Mouse (Mus musculus): ENCODE results near the gene Haao. TPM values are rescaled to one million over a fixed set of nuclear protein-coding genes. Genes with fewer than 3 reads are reported as not detected.
"Not testable (repeated sequence)": the region's sequence is repeated elsewhere in the genome, so short reads cannot be mapped to it uniquely, and the experiment has no call there.

Haao gene
- polyA plus RNA-seq, 1 experiment from 2014 or later = 0.91 TPM

DNA sequence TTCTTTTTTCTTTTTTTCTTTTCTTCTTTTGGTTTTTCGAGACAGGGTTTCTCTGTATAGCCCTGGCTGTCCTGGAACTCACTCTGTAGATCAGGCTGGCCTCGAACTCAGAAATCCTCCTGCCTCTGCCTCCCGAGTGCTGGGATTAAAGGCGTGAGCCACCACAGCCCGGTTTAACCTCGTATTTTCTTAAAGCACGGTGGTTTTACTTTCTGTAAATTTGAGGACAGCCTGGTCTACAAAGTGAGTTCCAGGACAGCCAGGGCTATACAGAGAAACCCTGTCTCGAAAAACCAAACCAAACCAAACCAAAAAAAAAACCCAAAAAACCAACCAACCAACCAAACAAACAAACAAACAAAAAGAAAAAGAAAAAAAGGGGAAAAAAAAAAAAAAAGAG is 13.2 kb upstream of the Haao start:
- Histone ChIP-seq H3K4me3 (ENCODE audit: low read depth, low read length) (peak overlapping the region; percentile 66), H3K4me2 (ENCODE audit: low read depth, severe bottlenecking) (peak overlapping the region; percentile 72; the same call in 1 of the 2 replicates)
- ATAC-seq (ENCODE audit: insufficient number of reproducible peaks, low FRiP score, low TSS enrichment, low read depth); H3K4me1 ChIP-seq (ENCODE audit: control insufficient read depth, insufficient read depth, low read length); H3K27me3 ChIP-seq (ENCODE audit: control insufficient read depth, insufficient read depth, low read length); H3K27ac ChIP-seq (replicated peaks; ENCODE audit: low read depth, low read length); H3K9me3 ChIP-seq (ENCODE audit: control insufficient read depth, low read length); H3K36me3 ChIP-seq (ENCODE audit: control insufficient read depth, insufficient read depth, low read length); DNase-seq (ENCODE audit: low spot score); H3K9ac ChIP-seq (ENCODE audit: low read length): not testable (repeated sequence)
- 60% methylated on average over 8 of the region's 8 CpGs for WGBS

DNA sequence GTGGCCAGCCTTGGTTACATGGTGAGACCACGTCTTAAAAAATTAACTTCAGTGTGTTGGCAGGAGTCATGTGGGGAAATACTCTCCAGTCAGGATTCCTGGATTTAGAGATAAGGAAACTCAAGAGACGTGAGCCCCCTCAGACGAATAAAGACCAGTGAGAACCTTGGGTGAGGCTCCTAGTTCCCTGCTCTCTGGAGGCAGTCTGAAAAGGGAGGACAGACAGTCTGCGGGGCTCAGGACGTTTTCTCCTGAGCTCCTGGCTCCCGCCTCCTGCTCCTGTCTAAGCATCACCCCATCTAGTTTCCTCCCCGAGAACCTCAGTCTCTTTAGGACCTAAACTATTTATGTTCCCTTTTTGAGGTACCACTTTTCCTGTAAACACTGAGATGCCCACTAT is 12.5 kb upstream of the Haao start:
- DNase-seq (ENCODE audit: low spot score) = no peak
- 83% methylated on average over 7 of the region's 7 CpGs for WGBS

DNA sequence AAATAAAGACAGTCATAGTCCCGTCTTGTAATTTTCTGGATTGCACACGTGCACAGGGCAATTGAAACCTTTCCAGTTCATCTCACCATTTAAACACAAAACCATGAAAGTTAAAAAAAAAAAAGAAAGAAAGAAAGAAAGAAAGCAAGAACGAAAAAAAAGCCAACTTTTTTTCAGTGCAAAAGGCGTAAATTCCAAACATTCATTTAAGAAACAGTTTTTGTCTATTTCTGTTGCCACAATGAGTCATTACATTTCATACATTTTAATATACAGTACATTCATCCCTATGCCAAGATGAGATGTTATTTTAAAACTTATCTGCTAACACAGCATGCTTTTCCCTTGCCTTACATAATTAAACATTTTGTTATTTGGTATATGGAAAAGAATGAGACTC is 11.9 kb upstream of the Haao start:
- no peaks in the 10 kb centered on the region for H3K9me3 ChIP-seq (ENCODE audit: control insufficient read depth, low read length)
- H3K4me2 ChIP-seq (ENCODE audit: low read depth, severe bottlenecking) = no peak overlapping the region
- H3K27ac ChIP-seq (replicated peaks; ENCODE audit: low read depth, low read length) = no peak overlapping the region
- no peaks in the 10 kb centered on the region for H3K4me1 ChIP-seq (ENCODE audit: control insufficient read depth, insufficient read depth, low read length)
- ATAC-seq (ENCODE audit: insufficient number of reproducible peaks, low FRiP score, low TSS enrichment, low read depth) = no peak
- no peaks in the 10 kb centered on the region for H3K27me3 ChIP-seq (ENCODE audit: control insufficient read depth, insufficient read depth, low read length)
- H3K9ac ChIP-seq (ENCODE audit: low read length) = no peak overlapping the region
- WGBS = 90% methylated on average over 4 of the region's 4 CpGs
- no peaks in the 10 kb centered on the region for H3K36me3 ChIP-seq (ENCODE audit: control insufficient read depth, insufficient read depth, low read length)
- H3K4me3 ChIP-seq (ENCODE audit: low read depth, low read length) = no peak overlapping the region
- no peak for DNase-seq (ENCODE audit: low spot score)

More for the DNA sequence above, 12.5 kb upstream of the Haao start:
- no peaks in the 10 kb centered on the region for H3K4me1 ChIP-seq (ENCODE audit: control insufficient read depth, insufficient read depth, low read length)
- H3K27me3 ChIP-seq (ENCODE audit: control insufficient read depth, insufficient read depth, low read length) = no peaks in the 10 kb centered on the region
- no peaks in the 10 kb centered on the region for H3K9me3 ChIP-seq (ENCODE audit: control insufficient read depth, low read length)
- H3K4me2 ChIP-seq (ENCODE audit: low read depth, severe bottlenecking) = no peak overlapping the region
- H3K27ac ChIP-seq (replicated peaks; ENCODE audit: low read depth, low read length) = no peak overlapping the region
- no peak overlapping the region for H3K4me3 ChIP-seq (ENCODE audit: low read depth, low read length)
- no peak overlapping the region for H3K9ac ChIP-seq (ENCODE audit: low read length)
- ATAC-seq (ENCODE audit: insufficient number of reproducible peaks, low FRiP score, low TSS enrichment, low read depth) = no peak
- H3K36me3 ChIP-seq (ENCODE audit: control insufficient read depth, insufficient read depth, low read length) = no peaks in the 10 kb centered on the region

DNA sequence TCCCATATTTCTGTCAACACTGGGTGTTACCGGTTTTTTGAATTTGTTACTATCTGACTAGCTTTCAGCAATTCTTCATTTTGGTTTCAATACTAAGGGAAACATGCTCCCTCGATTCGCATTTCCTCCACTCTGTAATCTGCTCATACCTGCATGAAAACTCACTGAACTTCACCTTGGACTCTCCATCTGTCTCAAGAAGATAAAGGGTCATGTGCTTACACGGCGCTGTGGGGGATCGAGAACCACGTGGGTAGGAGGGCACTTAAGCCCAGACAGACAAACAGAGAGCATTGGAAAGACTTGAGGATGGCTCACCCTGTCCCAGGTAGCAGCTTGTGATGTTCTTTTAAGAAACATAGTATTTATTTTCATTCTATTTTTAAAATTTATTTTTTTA is 10.7 kb upstream of the Haao start:
- no peak overlapping the region for H3K4me2 ChIP-seq (ENCODE audit: low read depth, severe bottlenecking)
- WGBS = 91% methylated on average over 7 of the region's 7 CpGs
- no peaks in the 10 kb centered on the region for H3K27me3 ChIP-seq (ENCODE audit: control insufficient read depth, insufficient read depth, low read length)
- no peak for DNase-seq (ENCODE audit: low spot score)
- no peaks in the 10 kb centered on the region for H3K36me3 ChIP-seq (ENCODE audit: control insufficient read depth, insufficient read depth, low read length)
- H3K9ac ChIP-seq (ENCODE audit: low read length) = no peak overlapping the region
- H3K9me3 ChIP-seq (ENCODE audit: control insufficient read depth, low read length) = no peaks in the 10 kb centered on the region
- ATAC-seq (ENCODE audit: insufficient number of reproducible peaks, low FRiP score, low TSS enrichment, low read depth) = no peak
- no peaks in the 10 kb centered on the region for H3K4me1 ChIP-seq (ENCODE audit: control insufficient read depth, insufficient read depth, low read length)
- no peak overlapping the region for H3K4me3 ChIP-seq (ENCODE audit: low read depth, low read length)
- H3K27ac ChIP-seq (replicated peaks; ENCODE audit: low read depth, low read length) = no peak overlapping the region

DNA sequence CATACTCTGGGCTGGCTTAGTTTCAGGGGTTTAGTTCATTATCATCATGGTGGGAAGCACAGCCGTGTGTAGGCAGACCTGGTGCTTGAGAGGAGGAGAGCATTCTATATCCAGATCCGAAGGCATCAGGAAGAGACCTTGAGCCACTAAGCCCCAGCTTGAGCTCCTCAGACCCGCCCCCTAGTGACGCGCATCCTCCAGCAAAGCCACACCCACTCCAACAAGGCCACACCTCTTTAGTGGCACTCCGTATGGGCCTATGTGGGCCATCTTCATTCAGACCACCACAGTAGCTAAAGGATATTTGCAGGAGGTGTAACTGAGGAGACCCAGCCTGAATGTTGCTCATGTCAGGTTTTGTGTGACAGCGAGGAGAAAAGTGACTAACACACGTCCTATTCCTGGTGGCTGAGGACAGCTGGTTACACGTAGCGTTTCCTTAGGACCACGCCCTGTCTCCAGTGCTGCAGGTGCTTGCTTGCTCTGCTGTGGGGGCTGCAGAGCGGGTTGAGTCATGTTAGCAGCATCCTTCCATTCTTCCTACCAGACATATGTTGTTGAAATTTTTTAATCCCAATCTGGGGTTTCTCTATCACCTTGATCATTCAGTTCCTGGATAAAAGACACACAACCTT is 6.6 kb upstream of the Haao start:
- ATAC-seq (ENCODE audit: insufficient number of reproducible peaks, low FRiP score, low TSS enrichment, low read depth) (no peak), DNase-seq (ENCODE audit: low spot score) (no peak)
- WGBS = 42% methylated on average over 12 of the region's 12 CpGs
- no peak overlapping the region for H3K4me2 ChIP-seq (ENCODE audit: low read depth, severe bottlenecking)
- H3K9me3 ChIP-seq (ENCODE audit: control insufficient read depth, low read length) = no peaks in the 10 kb centered on the region
- H3K27ac ChIP-seq (replicated peaks; ENCODE audit: low read depth, low read length) = no peak overlapping the region
- no peaks in the 10 kb centered on the region for H3K36me3 ChIP-seq (ENCODE audit: control insufficient read depth, insufficient read depth, low read length)
- H3K4me3 ChIP-seq (ENCODE audit: low read depth, low read length) = no peak overlapping the region
- H3K9ac ChIP-seq (ENCODE audit: low read length) = no peak overlapping the region
- no peaks in the 10 kb centered on the region for H3K4me1 ChIP-seq (ENCODE audit: control insufficient read depth, insufficient read depth, low read length)
- no peaks in the 10 kb centered on the region for H3K27me3 ChIP-seq (ENCODE audit: control insufficient read depth, insufficient read depth, low read length)

DNA sequence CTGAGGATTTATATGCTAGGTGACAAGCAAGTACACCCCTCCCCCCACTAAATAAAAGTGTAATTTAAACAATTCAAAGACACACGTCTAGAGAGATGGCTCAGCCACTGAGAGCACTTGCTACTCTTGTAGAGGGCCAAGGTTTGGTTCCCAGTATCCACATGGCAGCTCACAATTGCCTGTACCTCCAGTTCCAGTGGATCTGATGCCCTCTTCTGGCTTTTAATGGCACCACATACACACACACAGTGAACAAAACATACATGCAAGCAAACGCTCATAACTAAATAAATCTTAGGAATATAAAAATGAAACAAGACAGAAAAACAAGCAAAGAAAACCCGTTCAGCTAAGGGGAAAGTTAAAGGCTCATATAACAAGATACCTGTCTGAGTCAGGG is 6.1 kb upstream of the Haao start:
- no peak overlapping the region for H3K4me3 ChIP-seq (ENCODE audit: low read depth, low read length)
- no peak for ATAC-seq (ENCODE audit: insufficient number of reproducible peaks, low FRiP score, low TSS enrichment, low read depth)
- H3K27me3 ChIP-seq (ENCODE audit: control insufficient read depth, insufficient read depth, low read length) = no peaks in the 10 kb centered on the region
- H3K9me3 ChIP-seq (ENCODE audit: control insufficient read depth, low read length) = no peaks in the 10 kb centered on the region
- peaks cover 4% of the 10 kb centered on the region; the same call in 1 of the 2 replicates for H3K4me1 ChIP-seq (ENCODE audit: control insufficient read depth, insufficient read depth, low read length)
- H3K9ac ChIP-seq (ENCODE audit: low read length) = no peak overlapping the region
- no peaks in the 10 kb centered on the region for H3K36me3 ChIP-seq (ENCODE audit: control insufficient read depth, insufficient read depth, low read length)
- H3K27ac ChIP-seq (replicated peaks; ENCODE audit: low read depth, low read length) = no peak overlapping the region
- DNase-seq (ENCODE audit: low spot score) = no peak
- no peak overlapping the region for H3K4me2 ChIP-seq (ENCODE audit: low read depth, severe bottlenecking)
- WGBS = 44% methylated on average over 3 of the region's 3 CpGs

DNA sequence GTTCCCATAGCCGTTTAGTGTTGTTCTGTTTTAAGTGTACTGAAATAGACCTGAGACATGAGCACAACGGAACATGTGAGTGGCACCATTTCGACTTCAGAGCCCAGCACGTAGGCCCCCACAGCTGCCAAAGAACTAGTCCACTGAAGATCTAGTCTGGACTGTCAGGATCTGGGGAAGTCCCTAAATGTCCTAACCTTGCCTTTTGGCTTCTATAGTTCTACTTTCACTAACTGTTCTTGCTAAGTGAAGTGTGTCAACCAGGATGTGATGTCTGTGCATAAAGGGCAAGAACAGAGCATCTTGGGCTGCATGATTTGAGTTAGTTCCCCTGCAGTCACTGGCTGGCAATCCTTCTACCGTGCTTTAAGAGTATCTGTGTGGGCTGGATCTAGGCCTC is 3.1 kb upstream of the Haao start:
- no peaks in the 10 kb centered on the region for H3K9me3 ChIP-seq (ENCODE audit: control insufficient read depth, low read length)

DNA sequence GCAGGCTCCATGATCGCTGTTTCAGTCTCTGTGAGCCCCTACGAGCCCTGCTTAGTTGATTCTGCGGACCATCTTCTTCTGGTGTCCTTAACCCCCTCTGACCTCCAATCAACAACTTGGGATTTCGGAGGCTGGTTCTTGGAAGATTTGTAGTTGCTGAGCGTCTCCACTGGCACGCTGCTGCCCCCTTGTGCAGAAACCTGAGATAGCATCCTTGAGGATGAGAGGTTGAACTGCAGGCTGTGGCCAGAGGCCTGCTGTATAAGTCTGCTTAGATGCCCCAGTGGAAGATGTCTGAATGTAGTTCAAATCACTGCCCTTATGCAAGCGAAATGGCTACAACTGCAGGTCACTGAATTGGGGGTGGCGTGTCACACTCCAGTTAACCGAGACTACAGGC is 2.7 kb upstream of the Haao start:
- no peak overlapping the region for H3K4me2 ChIP-seq (ENCODE audit: low read depth, severe bottlenecking)

More for the DNA sequence above, 3.1 kb upstream of the Haao start:
- ATAC-seq (ENCODE audit: insufficient number of reproducible peaks, low FRiP score, low TSS enrichment, low read depth) = no peak
- Histone ChIP-seq H3K4me1 (ENCODE audit: control insufficient read depth, insufficient read depth, low read length) (peaks cover 5% of the 10 kb centered on the region; the same call in 1 of the 2 replicates), H3K4me3 (ENCODE audit: low read depth, low read length) (no peak overlapping the region), H3K4me2 (ENCODE audit: low read depth, severe bottlenecking) (no peak overlapping the region), H3K36me3 (ENCODE audit: control insufficient read depth, insufficient read depth, low read length) (no peaks in the 10 kb centered on the region), H3K27ac (replicated peaks; ENCODE audit: low read depth, low read length) (no peak overlapping the region), H3K27me3 (ENCODE audit: control insufficient read depth, insufficient read depth, low read length) (no peaks in the 10 kb centered on the region), H3K9ac (ENCODE audit: low read length) (no peak overlapping the region)
- no peak for DNase-seq (ENCODE audit: low spot score)
- WGBS = 87% methylated on average over 5 of the region's 5 CpGs

DNA sequence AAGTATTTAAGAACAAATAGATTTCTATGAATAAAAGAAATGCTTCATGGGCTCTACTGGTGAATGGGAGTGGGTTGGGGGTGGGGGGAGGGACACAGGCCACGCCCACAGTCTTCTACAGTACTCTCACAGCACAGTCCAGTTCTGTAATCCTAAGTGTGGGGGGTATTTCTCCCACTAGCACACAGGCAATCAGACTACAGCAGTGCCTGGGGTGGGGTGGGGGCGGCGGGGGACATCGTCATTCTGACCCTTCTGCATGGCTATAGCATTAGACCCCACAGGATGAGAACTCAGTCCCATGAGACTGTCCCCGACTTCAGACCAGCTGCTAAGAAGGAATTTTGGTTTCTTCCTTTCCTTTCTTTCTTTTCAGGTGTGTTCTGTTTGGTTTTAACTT is 2.0 kb upstream of the Haao start:
- H3K36me3 ChIP-seq (ENCODE audit: control insufficient read depth, insufficient read depth, low read length) = no peaks in the 10 kb centered on the region
- no peak overlapping the region for H3K27ac ChIP-seq (replicated peaks; ENCODE audit: low read depth, low read length)
- H3K9ac ChIP-seq (ENCODE audit: low read length) = no peak overlapping the region
- WGBS = 73% methylated on average over 5 of the region's 5 CpGs
- H3K4me3 ChIP-seq (ENCODE audit: low read depth, low read length) = no peak overlapping the region
- no peaks in the 10 kb centered on the region for H3K9me3 ChIP-seq (ENCODE audit: control insufficient read depth, low read length)
- peak; percentile 35; the same call in 1 of the 2 replicates for ATAC-seq (ENCODE audit: insufficient number of reproducible peaks, low FRiP score, low TSS enrichment, low read depth)
- peaks cover 5% of the 10 kb centered on the region; the same call in 1 of the 2 replicates for H3K4me1 ChIP-seq (ENCODE audit: control insufficient read depth, insufficient read depth, low read length)
- no peak for DNase-seq (ENCODE audit: low spot score)
- no peaks in the 10 kb centered on the region for H3K27me3 ChIP-seq (ENCODE audit: control insufficient read depth, insufficient read depth, low read length)
- no peak overlapping the region for H3K4me2 ChIP-seq (ENCODE audit: low read depth, severe bottlenecking)

More for the DNA sequence above, 2.7 kb upstream of the Haao start:
- Histone ChIP-seq H3K4me3 (ENCODE audit: low read depth, low read length) (no peak overlapping the region), H3K9ac (ENCODE audit: low read length) (no peak overlapping the region), H3K9me3 (ENCODE audit: control insufficient read depth, low read length) (no peaks in the 10 kb centered on the region), H3K27me3 (ENCODE audit: control insufficient read depth, insufficient read depth, low read length) (no peaks in the 10 kb centered on the region), H3K4me1 (ENCODE audit: control insufficient read depth, insufficient read depth, low read length) (peaks cover 5% of the 10 kb centered on the region; the same call in 1 of the 2 replicates), H3K36me3 (ENCODE audit: control insufficient read depth, insufficient read depth, low read length) (no peaks in the 10 kb centered on the region), H3K27ac (replicated peaks; ENCODE audit: low read depth, low read length) (no peak overlapping the region)
- ATAC-seq (ENCODE audit: insufficient number of reproducible peaks, low FRiP score, low TSS enrichment, low read depth) (no peak), DNase-seq (ENCODE audit: low spot score) (peak; percentile 96)
- 10% methylated on average over 9 of the region's 9 CpGs for WGBS
